Mouse (Mus musculus): ENCODE measurements around the gene Creb3l2. TPM values are rescaled to one million over a fixed set of nuclear protein-coding genes. Genes with fewer than 3 reads are reported as not detected.

Gene Creb3l2
- polyA plus RNA-seq, 1 experiment, result 5.6 TPM

DNA sequence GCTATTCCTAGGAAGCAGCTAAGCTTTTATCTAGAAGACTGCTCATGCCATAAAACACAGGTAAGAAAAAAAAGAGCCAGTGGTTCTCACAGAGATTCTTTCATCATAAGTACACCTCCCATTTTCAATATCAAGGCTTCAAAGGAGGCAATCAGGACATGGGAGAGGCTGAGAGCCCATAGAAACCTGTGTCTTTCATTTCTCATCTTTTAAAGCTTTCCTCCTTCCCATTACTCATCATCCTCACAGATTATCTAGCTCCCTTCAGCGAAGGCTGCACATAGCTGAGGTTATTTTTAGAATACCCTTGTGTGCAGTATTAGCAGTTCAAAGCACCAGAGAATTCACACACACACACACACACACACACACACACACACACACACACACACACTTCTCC lies 159.3 kb downstream of the Creb3l2 start:
- no peak overlapping the region for H3K27ac ChIP-seq (ENCODE audit: insufficient read depth, low read length)
- TF ChIP-seq CTCF (IDR thresholded peaks at IDR 0.05; ENCODE audit: extremely low read depth, insufficient read depth, low read length) (no peak), POLR2A (IDR thresholded peaks at IDR 0.05; ENCODE audit: extremely low read depth, insufficient read depth, low read length) (no peak)
- no peak overlapping the region for H3K4me3 ChIP-seq (ENCODE audit: insufficient read depth, low read length)
- H3K4me1 ChIP-seq (ENCODE audit: control insufficient read depth, insufficient read depth, low read length), result peaks cover 7% of the 10 kb centered on the region; the same call in 1 of the 2 replicates

Other genes starting within 250 kb of the Creb3l2 start
- gene Dgki, start 142.0 kb downstream of the Creb3l2 start, polyA plus RNA-seq (2012; rRNA removed), result 12.3 and 12.9 TPM in 2 replicates
- gene Akr1d1, start 88.0 kb upstream of the Creb3l2 start, polyA plus RNA-seq (2012; rRNA removed), result not detected in 2 replicates